Mouse (Mus musculus): Measurements from ENCODE around the gene Mtmr1.
"Not testable (repeated sequence)": the region's sequence is repeated elsewhere in the genome, so short reads cannot be mapped to it uniquely, and the experiment has no call there.

The Mtmr1 gene

GRCm38 (mm10) chrX:71364554-71364991 lies at the start of gene Mtmr1:
TSS of gene Mtmr1 (plus strand) at chrX:71364760.
- peak; percentile 45 to 51 for DNase-seq (ENCODE audit: low spot score in 2 of 2)

DNA sequence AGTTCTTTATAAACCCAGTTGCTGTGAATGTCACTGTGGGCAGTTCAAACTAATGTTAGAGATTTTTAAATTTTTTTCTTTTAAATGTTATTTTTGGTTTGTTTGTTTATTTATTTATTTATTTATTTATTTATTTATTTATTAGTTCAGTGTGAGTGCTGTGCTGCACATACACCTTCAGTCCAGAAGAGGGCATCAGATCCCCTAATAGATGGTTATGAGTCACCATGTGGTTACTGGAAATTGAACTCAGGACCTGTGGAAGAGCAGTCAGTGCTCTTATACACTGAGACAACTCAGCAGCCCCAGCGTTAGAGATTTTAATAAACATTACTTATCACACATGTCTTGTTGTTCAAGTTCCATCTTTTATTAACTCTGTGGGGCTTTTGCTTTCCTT lies 12.5 kb upstream of the Mtmr1 start:
- DNase-seq (ENCODE audit: low spot score in 2 of 2): peak in 1 of 2 experiments; percentile 3

DNA sequence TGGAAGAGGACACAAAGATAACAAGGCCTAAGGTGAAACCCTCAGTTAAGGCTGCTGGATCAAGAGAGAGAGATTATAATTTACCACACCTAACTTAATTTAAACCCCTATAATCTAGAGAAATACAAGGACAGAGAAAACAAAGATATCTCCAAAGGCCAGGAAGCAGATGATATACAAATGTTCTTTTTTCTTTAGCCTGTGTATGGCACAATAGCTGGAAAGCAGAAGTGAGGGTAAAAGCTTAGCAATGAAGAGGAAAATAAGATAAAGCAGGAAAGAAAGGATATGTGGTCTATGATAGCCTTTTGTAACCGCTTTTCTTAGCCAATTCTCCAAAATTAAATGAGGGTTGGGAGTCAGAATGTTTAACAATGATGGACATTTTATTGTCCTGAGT lies 9.2 kb upstream of the Mtmr1 start:
- no peak for DNase-seq (ENCODE audit: low spot score in 2 of 2)

GRCm38 (mm10) chrX:71361793-71362192 lies 2.8 kb upstream of the Mtmr1 start:
- DNase-seq (ENCODE audit: low spot score in 2 of 2): not testable (repeated sequence)

GRCm38 (mm10) chrX:71364062-71364461 lies 498 bp upstream of the Mtmr1 start:
- DNase-seq (ENCODE audit: low spot score in 2 of 2): no peak

- peak; percentile 3 to 11 for DNase-seq (ENCODE audit: low spot score in 2 of 2)
These were observed 451 bp downstream of the Mtmr1 start for GRCm38 (mm10) chrX:71365011-71365410.

DNA sequence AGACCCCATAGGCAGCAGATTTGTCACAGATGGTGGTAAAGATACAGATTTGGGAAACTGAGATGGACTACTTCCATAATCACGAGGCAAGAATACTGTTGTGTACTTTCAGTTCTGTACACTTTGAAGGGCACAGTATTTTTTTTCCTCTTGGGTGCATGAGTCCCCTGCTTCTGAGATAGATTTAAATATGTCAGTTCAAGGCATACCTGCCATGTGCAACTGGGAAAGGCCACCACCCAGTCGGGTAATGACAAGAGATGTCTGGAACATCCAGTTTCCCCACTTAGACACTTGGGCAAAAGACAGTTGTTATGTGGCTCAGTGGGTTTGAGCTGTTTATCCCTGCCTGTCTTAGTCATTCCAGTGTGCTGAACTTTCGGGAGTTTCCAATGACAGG lies 950 bp downstream of the Mtmr1 start:
- DNase-seq (ENCODE audit: low spot score in 2 of 2): no peak

- DNase-seq (ENCODE audit: low spot score in 2 of 2): no peak
These were observed 2.4 kb downstream of the Mtmr1 start for GRCm38 (mm10) chrX:71366973-71367372.

DNA sequence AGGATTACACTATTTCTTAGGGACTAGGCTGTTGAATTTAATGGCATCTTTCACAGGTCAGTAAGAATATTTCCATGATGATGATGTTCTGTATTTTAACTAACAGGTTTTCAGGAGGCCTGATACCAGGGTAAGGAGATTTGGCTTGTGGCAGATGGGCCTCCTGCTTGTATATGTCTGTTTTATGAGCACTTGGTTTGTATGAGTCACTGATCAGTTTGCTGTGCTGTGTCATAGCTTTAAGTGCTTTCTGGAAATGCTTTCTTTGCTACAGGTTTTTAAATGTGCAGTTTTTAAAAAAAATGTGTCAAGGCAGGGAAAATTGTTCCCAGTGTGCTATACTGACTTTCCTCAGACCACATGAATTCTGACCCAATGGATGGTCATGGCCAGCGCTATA lies 12.2 kb downstream of the Mtmr1 start:
- DNase-seq (ENCODE audit: low spot score in 2 of 2): no peak

GRCm38 (mm10) chrX:71378435-71378834 lies 13.9 kb downstream of the Mtmr1 start:
- DNase-seq (ENCODE audit: low spot score in 2 of 2): peak in 1 of 2 experiments; percentile 11

- DNase-seq (ENCODE audit: low spot score in 2 of 2): peak in 1 of 2 experiments; percentile 21
These were observed 17.0 kb downstream of the Mtmr1 start for GRCm38 (mm10) chrX:71381571-71381970.

DNA sequence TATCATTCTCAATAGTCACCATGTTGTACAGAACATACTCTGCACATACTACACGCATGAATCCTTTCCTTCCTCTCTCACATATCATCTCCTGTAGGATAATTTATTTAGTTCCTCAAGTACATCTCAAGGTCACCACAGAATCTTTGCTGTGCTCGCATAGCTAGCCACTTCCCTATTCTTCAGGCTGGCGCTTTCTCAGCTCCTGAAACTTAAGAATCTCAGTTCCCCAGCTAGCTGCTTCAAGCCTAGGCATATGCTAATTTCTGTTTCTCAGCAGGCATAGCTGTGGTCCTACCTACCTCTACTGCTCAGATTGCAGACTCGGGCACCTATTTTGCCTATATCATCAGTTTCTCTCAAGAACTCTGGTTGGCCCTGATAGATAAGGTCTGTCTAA lies 31.8 kb downstream of the Mtmr1 start:
- DNase-seq (ENCODE audit: low spot score in 2 of 2): no peak

DNA sequence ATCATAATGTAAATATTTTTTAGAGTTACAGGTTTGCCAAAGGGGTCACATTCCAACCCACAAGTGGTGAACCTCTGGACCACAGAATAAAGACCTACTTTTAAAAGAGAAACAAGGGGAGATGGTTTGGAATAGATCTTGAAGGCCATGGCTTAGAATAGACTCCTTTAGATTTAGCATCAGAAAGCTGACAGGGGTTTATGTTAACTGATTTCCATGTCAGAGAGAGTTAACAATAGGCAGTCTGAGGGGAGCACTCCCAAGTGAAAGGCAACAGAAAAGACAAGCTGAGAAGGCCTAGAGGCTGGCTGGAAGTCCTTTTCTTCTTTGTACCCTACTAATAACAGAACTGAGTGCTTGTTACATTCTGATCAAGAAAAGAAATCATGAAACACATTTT lies 41.7 kb downstream of the Mtmr1 start:
- no peak for DNase-seq (ENCODE audit: low spot score in 2 of 2)

DNA sequence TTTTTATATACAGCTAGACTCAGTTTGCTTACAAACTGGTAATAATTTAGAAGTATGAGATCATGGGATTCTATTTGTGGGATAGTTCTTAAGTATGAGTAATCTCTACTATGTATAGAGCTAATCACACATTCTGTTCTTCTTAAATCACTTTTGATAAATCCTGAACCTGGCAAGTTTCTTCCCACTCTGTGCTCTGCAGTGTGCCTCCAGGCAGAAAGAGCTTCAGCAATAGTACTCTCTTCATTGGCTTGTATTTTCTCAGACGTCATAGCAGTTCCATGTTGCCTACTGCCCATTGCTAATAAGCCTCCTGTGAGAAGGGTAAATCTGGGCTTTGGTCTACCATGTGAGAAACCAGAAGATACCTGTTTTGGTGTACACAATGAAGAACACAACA lies 43.8 kb downstream of the Mtmr1 start:
- DNase-seq (ENCODE audit: low spot score in 2 of 2): no peak

GRCm38 (mm10) chrX:71412776-71413175 lies 48.2 kb downstream of the Mtmr1 start:
- no peak for DNase-seq (ENCODE audit: low spot score in 2 of 2)

- DNase-seq (ENCODE audit: low spot score in 2 of 2): no peak
These were observed 49.1 kb downstream of the Mtmr1 start for GRCm38 (mm10) chrX:71413616-71414015.

- DNase-seq (ENCODE audit: low spot score in 2 of 2): peak in 1 of 2 experiments; percentile 3
These were observed 60.3 kb downstream of the Mtmr1 start for GRCm38 (mm10) chrX:71424852-71425251.

- peak; percentile 49 to 81 for DNase-seq (ENCODE audit: low spot score in 2 of 2)
These were observed 61.4 kb downstream of the Mtmr1 start for GRCm38 (mm10) chrX:71425746-71426519.

DNA sequence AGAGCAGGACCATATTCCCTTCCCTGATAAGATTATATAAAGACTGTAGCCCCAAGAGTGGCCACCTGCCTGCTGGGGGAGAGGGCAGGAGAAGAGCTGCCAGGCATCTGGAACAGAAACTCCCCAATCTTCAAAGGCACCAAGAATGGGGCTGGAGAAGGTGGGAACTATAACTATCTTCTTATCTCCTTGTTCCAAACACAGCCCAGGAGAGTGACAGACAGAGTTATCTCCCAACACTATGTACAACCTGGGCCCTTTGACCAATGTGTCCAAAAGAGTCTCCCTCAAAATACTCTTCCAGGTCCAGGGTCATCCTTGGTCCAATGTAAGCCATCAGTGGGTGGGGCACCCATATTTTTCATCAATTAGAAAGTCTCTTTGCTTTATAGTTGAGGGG lies 62.9 kb downstream of the Mtmr1 start:
- DNase-seq (ENCODE audit: low spot score in 2 of 2): no peak

GRCm38 (mm10) chrX:71430900-71431299 lies 66.3 kb downstream of the Mtmr1 start:
- no peak for DNase-seq (ENCODE audit: low spot score in 2 of 2)

GRCm38 (mm10) chrX:71434448-71434847 lies 69.9 kb downstream of the Mtmr1 start:
- DNase-seq (ENCODE audit: low spot score in 2 of 2): no peak

- DNase-seq (ENCODE audit: low spot score in 2 of 2): no peak
These were observed 70.3 kb downstream of the Mtmr1 start for GRCm38 (mm10) chrX:71434860-71435259.

DNA sequence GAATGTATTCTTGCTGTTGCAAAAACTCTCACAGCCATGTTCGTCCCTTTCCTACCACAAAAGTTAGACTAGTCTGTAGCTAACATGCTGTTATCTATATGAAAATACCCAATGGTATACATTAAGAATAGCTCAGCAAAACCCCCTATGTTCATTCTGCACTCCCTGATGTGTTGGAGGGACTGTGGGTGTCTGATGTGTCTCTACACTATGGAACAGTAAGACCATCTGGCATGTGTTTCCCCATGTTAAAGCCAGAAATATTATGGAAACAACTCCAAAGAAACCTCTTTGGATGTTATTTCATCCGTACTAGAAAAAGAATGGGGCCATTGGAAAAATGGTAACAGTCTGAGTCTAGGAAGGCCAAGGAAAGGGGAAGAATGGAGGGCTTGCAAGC lies 71.0 kb downstream of the Mtmr1 start:
- no peak for DNase-seq (ENCODE audit: low spot score in 2 of 2)

DNA sequence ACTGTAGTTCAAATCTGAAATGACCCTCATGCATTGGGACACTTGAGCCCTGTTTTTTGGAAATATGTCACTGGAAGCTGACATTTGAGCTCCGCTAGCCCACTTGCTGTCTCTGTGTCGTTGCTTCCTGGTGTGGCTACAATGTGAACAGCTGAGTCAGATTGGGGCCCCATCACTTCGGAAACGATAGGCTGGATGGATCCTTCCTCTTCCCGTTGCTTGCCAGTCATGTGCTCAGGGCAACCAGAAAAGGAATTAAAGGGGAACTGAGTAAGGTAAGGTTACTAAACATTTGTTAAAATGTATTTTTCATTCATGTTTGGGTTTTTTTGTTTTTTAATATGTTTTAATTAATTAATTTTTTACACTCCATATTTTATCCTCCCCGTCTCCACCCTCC lies 74.9 kb downstream of the Mtmr1 start:
- DNase-seq (ENCODE audit: low spot score in 2 of 2): no peak

Measured in thymus, postnatal 10 days (tissue).